Mouse (Mus musculus): ENCODE data around the gene Syt9. TPM values are rescaled to one million over a fixed set of nuclear protein-coding genes. Genes with fewer than 3 reads are reported as not detected.
A peak's percentile ranks its signal among the peaks of the same experiment; 100 is the strongest.

Syt9 gene
- 1.7 and 2.5 TPM in 2 replicates for polyA plus RNA-seq (2014; fragmentation: Nextera tagmentation; extraction: Ambion mirVana)

DNA sequence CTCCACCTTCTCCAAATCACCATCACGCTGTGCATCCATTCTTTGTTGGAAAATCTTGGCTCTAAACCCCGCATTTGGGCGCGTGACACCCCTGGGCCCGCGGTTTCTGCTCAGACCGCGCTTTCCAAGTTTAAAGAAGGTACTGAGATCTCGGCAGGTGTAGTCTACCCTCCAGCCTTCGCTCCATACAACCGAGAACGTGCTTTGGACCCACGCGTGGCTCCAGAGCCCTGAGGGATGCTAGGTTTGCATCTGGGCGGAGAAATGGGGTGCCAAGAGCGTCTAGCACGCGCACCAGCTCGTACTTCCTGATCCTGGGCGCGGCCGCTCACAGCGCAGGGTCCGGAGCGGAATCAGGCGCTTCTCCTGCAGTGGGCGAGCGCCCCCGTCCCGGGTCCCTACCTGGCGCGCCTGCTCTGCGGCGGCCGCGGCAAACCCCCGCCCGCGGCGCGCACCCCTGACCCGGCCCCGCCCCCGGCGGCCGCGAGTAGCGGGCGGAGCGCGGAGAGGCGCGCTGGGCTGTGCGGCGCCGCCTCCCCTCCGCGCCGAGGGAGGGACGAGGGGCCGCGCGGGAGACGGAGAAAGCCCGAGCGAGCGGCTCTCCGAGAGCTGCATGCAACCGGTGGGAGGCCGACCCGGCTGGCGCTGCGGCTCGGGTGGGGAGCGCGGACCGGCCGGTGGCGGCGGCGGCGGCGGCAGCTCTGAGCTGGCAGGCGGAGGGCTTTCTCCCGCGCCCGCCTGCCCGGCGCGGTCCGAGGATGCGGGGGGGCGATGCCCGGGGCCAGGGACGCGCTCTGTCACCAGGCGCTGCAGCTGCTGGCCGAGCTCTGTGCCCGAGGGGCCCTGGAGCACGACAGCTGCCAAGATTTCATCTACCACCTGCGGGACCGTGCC, at the start of gene Syt9:
Gene Syt9, plus strand, starts transcription at position 497 of the 894 bp plus-strand sequence.
- H3K27me3 ChIP-seq (ENCODE audit: insufficient read depth, low read length), result peaks cover 38% of the 10 kb centered on the region
- DNase-seq, result peak; percentile 76

DNA sequence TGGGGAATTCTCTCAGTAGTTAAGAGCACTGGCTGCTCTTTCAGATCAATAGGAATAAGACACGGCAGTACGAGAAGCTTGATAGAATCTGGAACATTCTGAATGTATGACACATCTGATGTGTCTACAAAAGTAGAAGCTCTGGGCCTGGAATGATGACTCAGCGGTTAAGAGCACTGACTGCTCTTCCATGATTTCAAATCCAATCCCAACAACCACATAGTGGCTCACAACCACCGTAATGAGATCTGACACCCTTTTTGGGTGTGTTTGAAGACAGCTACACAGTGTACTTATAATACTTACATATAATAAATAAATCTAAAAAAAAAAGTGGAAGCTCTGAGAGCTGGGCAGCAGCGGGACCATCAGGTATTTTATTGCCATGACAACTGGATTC, 31.5 kb upstream of the Syt9 start:
- H3K4me3 ChIP-seq (ENCODE audit: low read depth, low read length), result no peak overlapping the region
- H3K36me3 ChIP-seq (ENCODE audit: insufficient read depth), result no peaks in the 10 kb centered on the region
- DNase-seq (no peak), ATAC-seq (ENCODE audit: insufficient read depth) (no peak)
- H3K27me3 ChIP-seq (ENCODE audit: insufficient read depth, low read length), result no peaks in the 10 kb centered on the region
- 74% methylated on average over 5 of the region's 5 CpGs for WGBS
- H3K4me2 ChIP-seq, result no peak overlapping the region
- no peak overlapping the region for H3K27ac ChIP-seq (ENCODE audit: low read depth)
- TF ChIP-seq CTCF (IDR thresholded peaks at IDR 0.05; ENCODE audit: low read depth), result no peak
- no peaks in the 10 kb centered on the region for H3K9me3 ChIP-seq (ENCODE audit: low read depth, low read length)
- no peak overlapping the region for H3K9ac ChIP-seq
- no peaks in the 10 kb centered on the region for H3K4me1 ChIP-seq (ENCODE audit: insufficient read depth)

More for the DNA sequence above, at the start of gene Syt9:
- H3K4me2 ChIP-seq, result peak within 1 kb of the TSS; percentile 98
- peak within 1 kb of the TSS; percentile 62 for H3K4me3 ChIP-seq (ENCODE audit: low read depth, low read length)
- no peak for TF ChIP-seq CTCF (IDR thresholded peaks at IDR 0.05; ENCODE audit: low read depth)
- under 1% methylated on average over 62 of the region's 102 CpGs for WGBS
- no peak within 1 kb of the TSS for H3K27ac ChIP-seq (ENCODE audit: low read depth)
- H3K36me3 ChIP-seq (ENCODE audit: insufficient read depth), result no peaks in the 10 kb centered on the region
- H3K9ac ChIP-seq, result peak within 1 kb of the TSS; percentile 50
- H3K9me3 ChIP-seq (ENCODE audit: low read depth, low read length), result no peaks in the 10 kb centered on the region
- no peaks in the 10 kb centered on the region for H3K4me1 ChIP-seq (ENCODE audit: insufficient read depth)
- ATAC-seq (ENCODE audit: insufficient read depth), result peak; percentile 96

DNA sequence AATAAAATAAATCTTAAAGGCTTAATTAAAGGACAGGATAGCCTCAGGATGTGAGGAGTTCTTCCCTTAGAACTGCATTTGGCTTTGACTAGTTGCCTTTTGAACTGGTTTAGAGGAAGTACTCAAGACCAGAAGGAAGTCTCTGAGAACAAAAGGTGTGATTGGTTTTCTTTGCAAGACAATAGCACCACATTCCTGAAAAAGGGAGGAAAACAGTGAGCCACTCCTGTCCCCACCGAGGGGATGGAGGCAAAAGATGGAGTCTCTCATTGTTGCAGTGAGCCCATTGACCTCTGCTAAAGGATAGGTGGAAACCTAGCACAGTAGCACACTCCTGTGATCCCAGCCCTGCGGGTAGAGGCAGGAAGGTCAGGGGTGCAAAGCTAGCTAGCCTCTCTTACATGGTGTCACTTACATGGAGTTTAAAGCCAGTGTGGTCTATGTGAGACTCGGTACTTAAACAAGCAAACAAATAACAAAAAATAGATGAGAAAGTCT, 30.9 kb upstream of the Syt9 start:
- ATAC-seq (ENCODE audit: insufficient read depth), result no peak
- no peak overlapping the region for H3K4me2 ChIP-seq

DNA sequence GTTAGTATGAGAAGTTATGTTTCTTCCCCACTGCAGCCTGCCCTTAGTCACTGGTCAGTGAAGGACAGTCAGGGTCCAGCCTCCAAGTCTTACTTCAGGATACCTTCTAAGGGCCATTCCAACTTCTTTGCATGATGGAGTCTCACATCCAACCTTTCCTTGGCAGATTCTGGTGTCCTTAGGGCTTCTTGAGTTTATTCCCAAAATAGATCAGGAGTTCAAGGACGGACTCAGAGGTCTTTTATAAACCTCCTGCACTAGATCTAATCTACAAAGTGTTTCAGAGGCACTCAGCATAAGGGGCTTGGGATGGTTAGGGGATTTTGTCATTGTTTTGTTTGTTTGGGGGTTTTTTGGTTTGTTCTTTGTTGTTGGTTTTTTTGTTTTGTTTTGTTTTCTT, 30.3 kb upstream of the Syt9 start:
- TF ChIP-seq CTCF (IDR thresholded peaks at IDR 0.05; ENCODE audit: low read depth), result no peak

More for the DNA sequence above, 30.9 kb upstream of the Syt9 start:
- H3K9ac ChIP-seq, result no peak overlapping the region
- no peak for TF ChIP-seq CTCF (IDR thresholded peaks at IDR 0.05; ENCODE audit: low read depth)
- H3K4me1 ChIP-seq (ENCODE audit: insufficient read depth), result no peaks in the 10 kb centered on the region
- no peak overlapping the region for H3K4me3 ChIP-seq (ENCODE audit: low read depth, low read length)
- H3K9me3 ChIP-seq (ENCODE audit: low read depth, low read length), result no peaks in the 10 kb centered on the region
- DNase-seq, result no peak
- H3K27me3 ChIP-seq (ENCODE audit: insufficient read depth, low read length), result no peaks in the 10 kb centered on the region
- no peaks in the 10 kb centered on the region for H3K36me3 ChIP-seq (ENCODE audit: insufficient read depth)
- WGBS, result 56% methylated on average over 3 of the region's 3 CpGs
- no peak overlapping the region for H3K27ac ChIP-seq (ENCODE audit: low read depth)

DNA sequence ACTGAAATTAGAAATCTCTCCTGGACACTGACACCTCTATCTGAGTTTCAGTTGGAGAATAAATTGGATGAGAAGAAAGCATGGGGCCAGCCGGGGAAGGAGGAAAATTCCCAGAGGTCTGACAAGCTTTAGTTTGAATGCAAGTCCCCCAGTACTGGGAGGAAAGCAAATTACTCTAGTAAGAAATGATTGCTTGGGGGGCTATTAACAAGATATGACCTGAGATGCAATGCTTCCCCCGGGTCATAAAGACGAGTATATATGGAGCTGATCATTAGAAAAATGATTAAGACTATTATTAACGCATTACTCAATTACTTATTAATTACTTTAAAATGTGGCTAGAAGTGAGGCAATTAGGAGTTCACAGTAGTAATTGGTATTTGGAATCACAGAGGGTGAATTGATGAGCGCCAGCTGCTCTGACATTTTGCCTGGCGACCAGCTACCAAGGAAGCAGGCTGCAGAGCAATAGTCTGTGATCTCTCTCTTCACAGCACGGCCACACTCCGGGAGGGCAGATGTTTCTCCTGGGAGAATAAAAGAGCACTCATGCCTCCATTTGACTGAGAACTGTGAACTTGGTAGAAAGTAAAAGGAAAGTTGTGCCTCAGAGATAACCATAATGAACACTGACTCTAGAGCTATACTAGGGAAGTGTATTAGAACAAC, 28.9 kb upstream of the Syt9 start:
- WGBS, result 50% methylated on average over 8 of the region's 8 CpGs
- no peaks in the 10 kb centered on the region for H3K36me3 ChIP-seq (ENCODE audit: insufficient read depth)

More for the DNA sequence above, 30.3 kb upstream of the Syt9 start:
- H3K27me3 ChIP-seq (ENCODE audit: insufficient read depth, low read length), result no peaks in the 10 kb centered on the region
- WGBS, result 57% methylated on average over 1 of the region's 1 CpGs
- no peaks in the 10 kb centered on the region for H3K9me3 ChIP-seq (ENCODE audit: low read depth, low read length)
- no peak overlapping the region for H3K27ac ChIP-seq (ENCODE audit: low read depth)
- ATAC-seq (ENCODE audit: insufficient read depth), result no peak
- H3K36me3 ChIP-seq (ENCODE audit: insufficient read depth), result no peaks in the 10 kb centered on the region
- H3K4me2 ChIP-seq, result no peak overlapping the region
- no peak overlapping the region for H3K9ac ChIP-seq
- H3K4me3 ChIP-seq (ENCODE audit: low read depth, low read length), result no peak overlapping the region
- no peaks in the 10 kb centered on the region for H3K4me1 ChIP-seq (ENCODE audit: insufficient read depth)
- DNase-seq, result no peak

DNA sequence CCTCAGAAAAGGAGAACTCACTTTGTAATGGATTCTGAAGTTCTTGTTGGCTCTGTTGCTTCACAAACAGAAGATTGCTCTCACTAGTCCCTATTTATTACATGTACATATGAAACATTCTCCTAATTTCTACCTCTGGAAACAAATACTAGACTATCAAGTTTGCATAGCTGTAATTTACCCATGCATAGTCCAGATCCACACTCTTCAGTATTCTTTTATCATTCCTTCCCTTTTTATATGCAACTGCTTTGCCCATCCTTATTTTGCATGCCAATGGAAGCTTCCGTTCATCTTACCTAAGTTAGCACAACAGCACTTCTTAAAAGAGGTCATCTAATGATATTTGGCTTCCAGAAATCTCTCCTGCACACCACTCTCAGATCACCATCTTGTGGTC, 21.3 kb upstream of the Syt9 start:
- TF ChIP-seq CTCF (IDR thresholded peaks at IDR 0.05; ENCODE audit: low read depth), result no peak
- H3K4me1 ChIP-seq (ENCODE audit: insufficient read depth), result no peaks in the 10 kb centered on the region
- ATAC-seq (ENCODE audit: insufficient read depth) (no peak), DNase-seq (no peak)
- H3K9ac ChIP-seq, result no peak overlapping the region
- no peak overlapping the region for H3K27ac ChIP-seq (ENCODE audit: low read depth)
- 68% methylated on average over 1 of the region's 1 CpGs for WGBS
- no peaks in the 10 kb centered on the region for H3K27me3 ChIP-seq (ENCODE audit: insufficient read depth, low read length)
- no peaks in the 10 kb centered on the region for H3K36me3 ChIP-seq (ENCODE audit: insufficient read depth)
- H3K4me2 ChIP-seq, result no peak overlapping the region
- H3K9me3 ChIP-seq (ENCODE audit: low read depth, low read length), result no peaks in the 10 kb centered on the region
- H3K4me3 ChIP-seq (ENCODE audit: low read depth, low read length), result no peak overlapping the region

More for the DNA sequence above, 28.9 kb upstream of the Syt9 start:
- ATAC-seq (ENCODE audit: insufficient read depth) (no peak), DNase-seq (peak; percentile 21)
- Histone ChIP-seq H3K9ac (no peak overlapping the region), H3K4me3 (ENCODE audit: low read depth, low read length) (no peak overlapping the region), H3K4me1 (ENCODE audit: insufficient read depth) (no peaks in the 10 kb centered on the region), H3K27ac (ENCODE audit: low read depth) (no peak overlapping the region), H3K9me3 (ENCODE audit: low read depth, low read length) (no peaks in the 10 kb centered on the region), H3K27me3 (ENCODE audit: insufficient read depth, low read length) (no peaks in the 10 kb centered on the region), H3K4me2 (no peak overlapping the region)
- no peak for TF ChIP-seq CTCF (IDR thresholded peaks at IDR 0.05; ENCODE audit: low read depth)

DNA sequence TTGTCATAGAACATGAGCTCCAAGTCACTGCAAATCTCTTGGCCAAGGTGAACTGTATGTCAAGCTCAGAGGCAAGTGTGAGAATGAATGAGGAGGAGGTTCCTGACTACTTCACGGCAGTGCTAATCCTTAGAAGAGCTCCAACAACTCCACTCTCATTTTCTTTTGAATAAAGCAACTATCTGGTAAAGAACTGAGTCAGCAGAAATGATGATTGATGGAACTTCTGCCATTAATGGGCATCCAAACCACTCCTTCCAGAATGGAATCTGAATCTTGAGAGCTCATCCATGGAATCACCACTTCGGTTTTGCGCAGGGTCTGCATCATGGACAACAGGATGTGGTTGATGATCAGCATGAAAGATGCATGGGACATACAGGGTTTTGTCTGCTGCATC, 8.4 kb upstream of the Syt9 start:
- no peak for TF ChIP-seq CTCF (IDR thresholded peaks at IDR 0.05; ENCODE audit: low read depth)
- WGBS, result 82% methylated on average over 3 of the region's 3 CpGs
- Histone ChIP-seq H3K9me3 (ENCODE audit: low read depth, low read length) (no peaks in the 10 kb centered on the region), H3K27ac (ENCODE audit: low read depth) (no peak overlapping the region), H3K27me3 (ENCODE audit: insufficient read depth, low read length) (no peaks in the 10 kb centered on the region), H3K4me1 (ENCODE audit: insufficient read depth) (no peaks in the 10 kb centered on the region), H3K36me3 (ENCODE audit: insufficient read depth) (no peaks in the 10 kb centered on the region), H3K9ac (no peak overlapping the region), H3K4me2 (no peak overlapping the region), H3K4me3 (ENCODE audit: low read depth, low read length) (no peak overlapping the region)
- DNase-seq (no peak), ATAC-seq (ENCODE audit: insufficient read depth) (no peak)
